Mouse (Mus musculus) C2C12 (cell line): ENCODE measurements around the gene Gm10964.

Source experiments
- CEBPB ChIP-seq: IDR thresholded peaks from one replicate; pipeline ENCODE4 v1.6.1; 2011; ENCODE audit warnings: low read depth, mild to moderate bottlenecking, control low read depth, moderate library complexity
- CTCF ChIP-seq: IDR thresholded peaks from one replicate; pipeline ENCODE4 v1.5.1; 2011; ENCODE audit not compliant: control insufficient read depth, insufficient read depth, insufficient read length
- MAX ChIP-seq: IDR thresholded peaks from one replicate; pipeline ENCODE4 v1.6.1; 2011; ENCODE audit warnings: mild to moderate bottlenecking, control low read depth
- MYOD1 ChIP-seq: IDR thresholded peaks from one replicate; pipeline ENCODE4 v1.6.1; 2011; ENCODE audit warnings: low read depth; ENCODE audit not compliant: control insufficient read depth, insufficient read length
- MYOG ChIP-seq: IDR thresholded peaks from one replicate; pipeline ENCODE4 v1.6.1; 2011; ENCODE audit not compliant: control insufficient read depth, insufficient read length; ENCODE audit errors: extremely low read depth
- USF1 ChIP-seq: IDR thresholded peaks from one replicate; pipeline ENCODE4 v1.6.1; 2011; ENCODE audit warnings: low read depth, mild to moderate bottlenecking, control low read depth, moderate library complexity

DNA sequence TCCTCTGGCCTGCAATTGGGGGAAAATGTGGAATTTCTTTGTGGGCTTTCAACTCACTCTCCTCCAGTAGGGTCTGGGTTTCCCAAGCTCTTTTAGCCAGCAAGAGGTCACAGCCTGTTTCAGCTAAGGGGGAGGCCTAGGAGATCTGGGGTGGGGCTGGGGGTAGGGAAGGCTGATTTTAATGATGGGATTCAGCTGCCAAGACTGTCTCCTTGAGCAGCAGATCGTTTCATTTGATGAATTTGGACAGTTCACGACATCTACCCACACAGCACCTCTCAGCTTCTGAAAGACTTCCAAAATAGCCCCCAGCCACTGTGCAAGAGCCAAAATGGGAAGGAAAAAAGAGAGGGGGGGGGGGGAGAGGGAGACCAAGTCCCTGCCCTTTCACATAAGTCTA lies 6.0 kb upstream of the Gm10964 start:
- no peak for TF ChIP-seq MYOD1
- TF ChIP-seq CTCF: no peak
- no peak for TF ChIP-seq MAX
- TF ChIP-seq USF1: no peak
- no peak for TF ChIP-seq CEBPB
- TF ChIP-seq MYOG: no peak
